ENCODE assay signal across 8 mouse cellular contexts in genomic region chr7:128297617-128298480, GRCm38 (mm10). TPM values are rescaled to one million over a fixed set of nuclear protein-coding genes. Genes with fewer than 3 reads are reported as not detected.
DNase-seq lines count a peak whose midpoint lies in the region; ATAC-seq lines count a peak whose summit lies in the region.

Gene BC017158, minus strand, starts transcription at chr7:128298170.

- peak within 1 kb of the TSS; percentile 92 for H3K9ac ChIP-seq in intestine, embryonic 16.5 days (ENCODE audit: low read depth, low read length)

- WGBS in intestine, embryonic 16.5 days, result 2% methylated on average over 46 of the region's 47 CpGs

- H3K4me1 ChIP-seq in intestine, embryonic 16.5 days (ENCODE audit: control insufficient read depth, insufficient read depth, low read length), result peaks cover 17% of the 10 kb centered on the region

- peak within 1 kb of the TSS; percentile 84 for H3K4me2 ChIP-seq in intestine, embryonic 16.5 days (ENCODE audit: low read depth, low read length)

- H3K4me3 ChIP-seq in intestine, embryonic 16.5 days (ENCODE audit: low read length), result peak within 1 kb of the TSS; percentile 94

- no peaks in the 10 kb centered on the region for H3K27me3 ChIP-seq in intestine, embryonic 16.5 days (replicated peaks; ENCODE audit: control insufficient read depth, insufficient read depth, low read length)

- ATAC-seq in intestine, embryonic 16.5 days, result peak; percentile 93

- no peaks in the 10 kb centered on the region for H3K9me3 ChIP-seq in intestine, embryonic 16.5 days (ENCODE audit: control insufficient read depth, low read length)

- intact Hi-C loops in left cerebral cortex, postnatal 25 days (cut with DNase I), result loop anchor here (2.0 to 5.0 kb wide), 2 partner anchors 49 to 409 kb away; no protein-coding TSS in a partner anchor

- peak within 1 kb of the TSS; percentile 94 for H3K27ac ChIP-seq in intestine, embryonic 16.5 days (ENCODE audit: low read length)

- peak; percentile 70 to 73 for DNase-seq in adrenal gland, adult 18-20 months (ENCODE audit: low spot score in 2 of 2)
- DNase-seq in embryo, embryonic 10.5 days (ENCODE audit: low spot score), result peak; percentile 88
- DNase-seq in gastrocnemius, postnatal 4 days (ENCODE audit: low spot score in 2 of 2), result peak; percentile 32 to 74
- DNase-seq in left cerebral cortex, postnatal 25 days (ENCODE audit: low spot score in 2 of 2), result peak; percentile 82 to 84
- DNase-seq in mesoderm, embryonic 11.5 days (ENCODE audit: low read depth, low spot score), result peak; percentile 73
- DNase-seq in right cerebral cortex, postnatal 25 days, result peak; percentile 77
- DNase-seq in yolk sac, embryonic 10.5 days (ENCODE audit: low spot score), result peak; percentile 82

- H3K36me3 ChIP-seq in intestine, embryonic 16.5 days (ENCODE audit: control insufficient read depth, insufficient read depth, low read length), result no peaks in the 10 kb centered on the region

RNA-seq across cellular contexts. Expression of gene BC017158, which starts in this region (rescaled TPM):
- 10 to 100 TPM; 26.6 to 31.4 TPM for total RNA-seq in adrenal gland, adult 18-20 months (2021)
- 10 to 100 TPM; 17.3 to 18.0 TPM for total RNA-seq in gastrocnemius, postnatal 4 days (2021)
- 49.6 and 53.4 TPM in 2 replicates for polyA plus RNA-seq in intestine, embryonic 16.5 days (2015; fragmentation: Nextera tagmentation; extraction: Ambion mirVana)
- total RNA-seq in left cerebral cortex, postnatal 25 days (2021), result 10 to 100 TPM; 20.8 to 26.7 TPM

Comparison
In these comparisons a context has a peak if more than half of its experiments do, and no peak if none do; other contexts are left out.
1. Peak in every context shown above with its lines: DNase-seq, ATAC-seq, H3K4me3 ChIP-seq and H3K27ac ChIP-seq.